Mouse (Mus musculus) G1E-ER4 (cell line): Measurements from ENCODE around the gene Rbbp8nl. TPM values are rescaled to one million over a fixed set of nuclear protein-coding genes. Genes with fewer than 3 reads are reported as not detected.
A peak's percentile ranks its signal among the peaks of the same experiment; 100 is the strongest.

ENCODE experiments used
- GATA1 ChIP-seq: IDR thresholded peaks from one replicate; pipeline ENCODE4 v1.8.0; 2012; ENCODE audit warnings: low read length, inconsistent platforms
- polyA plus RNA-seq: library from polyadenylated mRNA; stranded (reverse); fragments of >175 nt; gene quantifications from 2 replicates; pipeline ENCODE4 v1.2.3, GENCODE M21; 2012

The Rbbp8nl gene
- polyA plus RNA-seq, 1 experiment = not detected

DNA sequence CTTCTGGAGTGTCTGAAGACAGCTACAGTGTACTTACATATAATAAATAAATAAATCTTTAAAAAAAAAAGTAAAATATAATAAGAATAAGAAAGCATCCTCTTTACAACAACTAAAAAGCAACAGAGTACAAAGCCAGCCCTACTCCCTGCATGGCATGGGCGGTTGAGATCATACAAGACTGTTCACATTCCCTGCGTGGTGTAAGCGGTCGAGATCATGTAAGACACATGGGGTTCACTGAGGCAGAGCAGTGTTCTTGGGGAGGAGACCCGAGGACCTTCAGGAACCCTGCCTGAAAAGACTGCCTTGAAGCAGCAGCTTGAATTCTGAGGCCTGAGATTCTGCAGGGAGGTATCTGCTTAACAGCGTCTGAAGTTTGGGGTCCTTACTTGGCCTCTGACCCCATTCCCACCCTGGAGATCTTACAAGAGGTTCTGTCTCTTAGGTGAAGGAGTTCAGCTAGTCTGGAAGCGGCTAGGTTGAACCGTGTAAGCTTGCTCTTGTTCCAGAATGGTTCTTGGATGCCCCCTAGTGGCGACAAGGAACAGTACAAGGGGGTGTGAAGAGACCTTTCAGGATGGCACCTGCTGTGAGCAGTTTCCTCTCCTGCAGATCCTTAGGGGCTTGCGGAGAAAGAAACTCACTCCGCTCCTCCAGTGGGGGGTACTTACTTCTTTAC is 38.6 kb downstream of the Rbbp8nl start:
- no peak for TF ChIP-seq GATA1

- no peak for TF ChIP-seq GATA1
These were observed 40.6 kb downstream of the Rbbp8nl start for GRCm38 (mm10) chr2:180248947-180249660.

DNA sequence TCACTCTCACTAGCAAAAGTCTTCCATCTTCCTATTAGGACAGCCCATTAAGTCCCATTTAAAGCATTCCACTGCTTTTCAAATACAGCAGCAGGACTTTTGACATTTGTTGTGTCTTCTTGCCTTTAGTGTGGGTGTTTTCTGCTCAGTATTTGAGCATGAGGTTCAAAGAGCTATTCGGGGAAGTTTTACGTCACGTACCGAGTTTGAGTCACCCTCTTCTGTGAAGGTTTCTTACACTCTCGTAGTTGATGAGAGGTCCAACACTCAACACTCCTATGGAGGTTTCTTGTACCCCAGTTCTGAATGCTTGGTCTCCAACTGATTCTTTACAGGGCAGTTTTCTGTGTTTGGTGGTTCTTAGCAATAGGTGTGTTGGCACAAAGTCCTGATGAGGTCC is 41.8 kb downstream of the Rbbp8nl start:
- no peak for TF ChIP-seq GATA1

- no peak for TF ChIP-seq GATA1
These were observed 46.6 kb downstream of the Rbbp8nl start for GRCm38 (mm10) chr2:180243108-180243507.

- peak; percentile 44 for TF ChIP-seq GATA1
These were observed 51.1 kb downstream of the Rbbp8nl start for GRCm38 (mm10) chr2:180238591-180238990.

DNA sequence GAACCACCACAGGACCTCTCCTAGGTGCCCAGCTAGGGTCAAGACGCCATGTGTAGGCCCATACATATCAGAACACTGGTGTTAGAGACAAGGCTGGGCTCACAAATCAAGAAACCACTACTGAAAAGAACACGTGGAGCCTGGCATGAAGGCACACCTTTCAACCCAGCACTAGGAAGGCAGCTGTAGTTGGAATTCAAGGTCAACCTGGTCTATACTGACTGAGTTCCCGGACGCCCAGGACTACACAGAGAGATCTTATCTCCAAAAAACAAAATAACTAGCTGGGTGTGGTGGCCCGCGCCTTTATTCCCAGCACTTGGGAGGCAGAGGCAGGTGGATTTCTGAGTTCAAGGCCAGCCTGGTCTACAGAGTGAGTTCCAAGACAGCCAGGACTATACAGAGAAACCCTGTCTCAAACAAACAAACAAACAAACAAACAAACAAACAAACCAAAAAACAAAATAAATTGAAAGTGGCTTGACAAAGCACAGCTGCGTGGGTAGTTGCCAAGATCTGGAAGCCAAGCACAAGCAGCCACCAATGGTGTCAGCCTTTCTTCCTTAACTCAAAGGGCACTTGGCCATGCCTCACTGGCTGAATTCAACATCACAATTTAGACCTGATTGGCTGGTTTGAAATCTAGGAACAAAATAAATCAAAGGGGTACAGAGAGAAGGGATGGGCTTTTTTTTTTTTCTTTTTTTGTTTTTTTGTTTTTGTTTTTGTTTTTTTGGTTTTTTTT is 51.9 kb downstream of the Rbbp8nl start:
- TF ChIP-seq GATA1 = no peak

GRCm38 (mm10) chr2:180236930-180237329 is 52.7 kb downstream of the Rbbp8nl start:
- TF ChIP-seq GATA1 = peak; percentile 50

DNA sequence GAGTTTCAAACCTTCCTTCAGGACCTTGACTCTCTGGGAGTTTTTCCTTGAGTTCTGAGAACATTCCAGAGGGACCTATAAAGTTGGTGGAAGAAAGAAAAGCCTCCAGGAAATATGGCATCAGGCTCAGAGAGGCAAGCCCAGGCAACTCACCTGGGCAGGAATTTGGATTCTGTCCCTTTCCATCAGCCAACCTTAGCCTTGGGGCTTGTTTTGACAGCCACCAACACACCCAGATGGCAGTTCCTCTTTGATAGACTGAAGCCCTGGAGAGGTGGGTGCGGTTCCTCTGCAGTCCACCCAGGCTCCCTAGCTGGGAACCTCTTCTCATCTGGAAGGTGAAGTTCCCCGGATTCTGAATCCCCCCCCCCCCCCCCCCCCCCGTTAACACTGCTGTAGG is 53.2 kb downstream of the Rbbp8nl start:
- no peak for TF ChIP-seq GATA1

GRCm38 (mm10) chr2:180235788-180236187 is 53.9 kb downstream of the Rbbp8nl start:
- no peak for TF ChIP-seq GATA1

DNA sequence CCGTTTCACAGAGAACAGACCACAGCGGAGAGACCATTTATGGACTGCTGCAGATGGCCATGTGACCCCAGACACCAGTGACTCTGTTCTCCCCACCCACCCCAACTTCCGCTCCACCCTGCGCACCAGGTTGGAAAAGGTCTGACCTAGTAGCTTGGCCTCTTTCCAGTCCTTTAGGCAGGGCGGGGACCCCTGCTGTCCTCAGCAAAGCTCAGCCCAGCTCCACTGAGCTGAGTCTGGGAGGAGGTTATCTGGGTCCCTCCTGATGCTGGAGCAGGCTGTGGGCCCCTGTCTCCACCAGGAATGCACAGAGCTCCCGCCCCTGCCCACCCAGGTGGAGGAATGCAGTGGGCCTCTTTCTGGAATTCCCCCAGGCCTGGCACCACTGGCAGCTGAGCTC is 54.7 kb downstream of the Rbbp8nl start:
- no peak for TF ChIP-seq GATA1

GRCm38 (mm10) chr2:180234353-180234752 is 55.3 kb downstream of the Rbbp8nl start:
- no peak for TF ChIP-seq GATA1

- TF ChIP-seq GATA1 = no peak
These were observed 56.4 kb downstream of the Rbbp8nl start for GRCm38 (mm10) chr2:180233101-180233904.

- TF ChIP-seq GATA1 = no peak
These were observed 59.2 kb downstream of the Rbbp8nl start for GRCm38 (mm10) chr2:180230482-180230881.

DNA sequence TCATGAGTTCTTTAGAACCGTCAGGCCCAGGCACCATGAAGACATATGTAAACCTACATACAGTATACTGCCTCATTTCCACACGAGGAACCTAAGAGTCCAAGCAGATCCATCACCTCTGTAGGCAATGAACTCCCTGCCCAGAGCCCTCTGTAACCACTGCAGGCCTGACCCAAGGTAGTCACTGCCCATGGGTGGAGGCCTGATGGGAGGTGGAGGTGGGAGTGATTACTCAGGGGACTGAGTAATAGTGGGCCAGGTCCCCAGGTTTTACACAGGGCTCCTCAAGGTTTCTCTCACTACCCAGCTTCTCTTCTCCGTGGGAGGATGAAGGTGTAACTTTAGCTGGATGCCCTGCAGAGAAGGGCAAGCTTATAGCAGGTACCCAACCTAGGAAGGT is 60.5 kb downstream of the Rbbp8nl start:
- no peak for TF ChIP-seq GATA1

- no peak for TF ChIP-seq GATA1
These were observed 61.1 kb downstream of the Rbbp8nl start for GRCm38 (mm10) chr2:180228592-180228991.

DNA sequence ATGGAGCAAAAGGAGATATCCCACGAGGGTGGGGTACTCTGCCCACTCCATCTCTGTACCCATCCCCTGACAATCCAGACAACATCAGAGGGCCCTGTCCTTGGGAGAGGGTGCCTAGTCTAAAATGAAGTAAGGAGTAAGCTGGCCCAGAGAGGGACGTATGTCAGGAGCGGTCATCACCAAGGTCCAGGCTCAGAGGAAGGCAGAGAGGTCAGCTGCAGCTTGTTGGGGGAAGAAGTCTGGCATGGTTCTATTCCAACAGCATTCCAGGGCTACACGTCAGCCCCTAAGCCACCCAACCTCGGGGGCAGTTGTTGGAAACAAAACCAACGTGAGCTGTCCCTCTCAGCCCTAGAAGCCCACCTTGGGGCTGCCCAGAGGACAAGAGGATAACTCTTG is 61.6 kb downstream of the Rbbp8nl start:
- no peak for TF ChIP-seq GATA1

Other genes with a start within 250 kb of the Rbbp8nl start
- gene Psma7, start 247.4 kb downstream of the Rbbp8nl start, polyA plus RNA-seq = 87.8 and 99.6 TPM in 2 replicates
- gene Ss18l1, start 247.4 kb downstream of the Rbbp8nl start, polyA plus RNA-seq = 2.6 and 3.4 TPM in 2 replicates
- 14.6 and 15.3 TPM in 2 replicates for gene Mtg2, start 219.3 kb downstream of the Rbbp8nl start, polyA plus RNA-seq
- not detected in 2 replicates for gene Hrh3, start 185.4 kb downstream of the Rbbp8nl start, polyA plus RNA-seq
- 18.7 and 31.3 TPM in 2 replicates for gene Osbpl2, start 170.6 kb downstream of the Rbbp8nl start, polyA plus RNA-seq
- gene Adrm1, start 118.4 kb downstream of the Rbbp8nl start, polyA plus RNA-seq = 702 and 833 TPM in 2 replicates
- 27.7 and 30.0 TPM in 2 replicates for gene Lama5, start 64.0 kb downstream of the Rbbp8nl start, polyA plus RNA-seq
- 70.2 and 1,101 TPM in 2 replicates for gene Rps21, start 32.5 kb downstream of the Rbbp8nl start, polyA plus RNA-seq
- 18.0 and 25.1 TPM in 2 replicates for gene Cables2, start 16.4 kb downstream of the Rbbp8nl start, polyA plus RNA-seq
- not detected in 2 replicates for gene Gata5, start 44.8 kb upstream of the Rbbp8nl start, polyA plus RNA-seq
- gene Slco4a1, start 166.4 kb upstream of the Rbbp8nl start, polyA plus RNA-seq = not detected in 2 replicates
- not detected in 2 replicates for gene Ntsr1, start 210.1 kb upstream of the Rbbp8nl start, polyA plus RNA-seq